Mouse (Mus musculus) brain, adult 2 months (tissue): ENCODE data around the gene Gpr176.

Experiments
- DNase-seq: peaks from one replicate; pipeline ENCODE4 v3.0.0; 2011; ENCODE audit warnings: low read depth, low spot score

Gene Gpr176

DNA sequence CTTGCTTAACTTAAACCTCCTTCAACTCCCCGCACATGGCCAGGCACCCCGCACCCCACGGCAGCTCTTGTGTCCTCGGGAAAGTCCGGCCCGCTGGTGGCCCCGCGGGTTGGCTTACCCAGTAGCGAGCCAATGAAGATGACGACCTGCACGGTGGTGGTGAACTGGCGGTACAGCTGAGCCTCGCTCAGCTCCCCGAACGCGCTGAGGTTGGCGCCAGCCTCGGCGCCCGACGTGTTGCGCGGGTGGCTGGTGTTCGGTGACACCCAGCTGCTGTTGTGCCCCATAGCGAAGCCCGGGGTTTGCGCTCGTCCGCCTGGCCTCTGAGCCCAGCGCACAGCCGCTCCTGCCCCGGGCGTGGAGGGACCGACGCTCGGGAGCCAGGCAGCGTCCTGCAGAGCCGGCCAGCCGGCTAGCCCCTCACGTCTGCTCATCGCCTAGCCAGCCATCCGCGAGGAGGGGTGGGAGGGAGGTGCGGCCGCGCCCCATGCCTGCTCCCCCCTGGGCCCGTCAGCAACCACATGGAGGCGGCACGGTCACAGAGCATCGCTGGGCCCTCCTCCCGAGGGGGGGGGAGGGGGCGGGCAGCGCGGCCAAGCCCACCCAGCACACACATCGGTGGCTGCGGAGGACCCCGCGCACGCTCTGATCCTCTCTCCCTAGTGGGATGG is at the start of gene Gpr176:
Gpr176 (minus strand) TSS at position 519 of the 671 bp plus-strand sequence.
- DNase-seq: peak; percentile 72

DNA sequence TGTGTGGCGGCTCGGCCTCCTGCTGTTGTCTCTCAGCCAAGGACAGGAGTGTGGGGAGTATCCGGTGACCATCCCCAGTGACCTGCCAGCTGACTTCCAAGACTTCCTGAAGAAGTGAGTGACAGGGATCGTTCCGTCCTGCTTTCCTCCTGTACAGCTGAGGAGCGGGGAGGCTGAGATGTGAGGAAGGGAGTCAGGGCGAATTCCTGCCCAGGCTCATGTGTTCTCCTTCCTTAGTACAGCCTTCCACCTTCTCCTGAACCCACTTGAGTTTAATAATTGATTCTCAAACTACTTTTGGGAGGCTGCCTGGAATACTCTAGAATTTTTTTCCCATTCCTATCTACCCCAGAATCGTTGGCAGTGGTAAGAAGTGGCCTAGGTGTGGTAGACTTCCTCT is 49.2 kb upstream of the Gpr176 start:
- DNase-seq: no peak

DNA sequence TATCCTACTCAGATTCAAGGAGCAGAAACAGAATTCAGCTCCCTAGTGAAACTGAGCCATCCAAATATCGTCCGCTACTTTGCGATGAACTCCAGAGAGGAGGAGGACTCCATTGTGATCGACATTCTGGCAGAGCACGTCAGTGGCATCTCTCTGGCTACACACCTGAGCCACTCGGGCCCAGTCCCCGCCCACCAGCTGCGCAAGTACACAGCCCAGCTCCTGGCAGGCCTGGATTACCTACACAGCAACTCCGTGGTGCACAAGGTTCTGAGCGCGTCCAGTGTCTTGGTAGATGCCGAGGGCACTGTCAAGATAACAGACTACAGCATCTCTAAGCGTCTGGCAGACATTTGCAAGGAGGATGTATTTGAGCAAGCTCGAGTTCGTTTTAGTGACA is 48.7 kb upstream of the Gpr176 start:
- no peak for DNase-seq

DNA sequence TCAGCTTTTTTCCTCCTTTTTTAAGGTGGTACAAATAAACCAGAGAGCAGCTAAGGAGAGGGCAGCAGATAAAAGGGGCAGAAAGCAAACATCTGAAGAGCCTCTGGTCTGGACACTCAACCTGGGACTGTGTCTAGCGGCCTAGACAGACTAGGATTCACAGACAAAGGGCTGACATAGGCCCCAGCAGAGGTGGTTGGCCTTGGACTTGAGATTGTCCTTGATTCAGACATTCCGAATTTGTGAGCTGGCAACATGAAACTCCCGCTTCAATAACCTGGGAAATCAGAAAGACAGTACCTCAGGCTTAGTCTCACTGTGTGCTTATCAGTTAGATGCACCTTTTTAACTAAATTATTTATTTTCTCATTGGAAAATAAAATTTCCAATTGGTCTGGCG is 44.9 kb upstream of the Gpr176 start:
- no peak for DNase-seq

DNA sequence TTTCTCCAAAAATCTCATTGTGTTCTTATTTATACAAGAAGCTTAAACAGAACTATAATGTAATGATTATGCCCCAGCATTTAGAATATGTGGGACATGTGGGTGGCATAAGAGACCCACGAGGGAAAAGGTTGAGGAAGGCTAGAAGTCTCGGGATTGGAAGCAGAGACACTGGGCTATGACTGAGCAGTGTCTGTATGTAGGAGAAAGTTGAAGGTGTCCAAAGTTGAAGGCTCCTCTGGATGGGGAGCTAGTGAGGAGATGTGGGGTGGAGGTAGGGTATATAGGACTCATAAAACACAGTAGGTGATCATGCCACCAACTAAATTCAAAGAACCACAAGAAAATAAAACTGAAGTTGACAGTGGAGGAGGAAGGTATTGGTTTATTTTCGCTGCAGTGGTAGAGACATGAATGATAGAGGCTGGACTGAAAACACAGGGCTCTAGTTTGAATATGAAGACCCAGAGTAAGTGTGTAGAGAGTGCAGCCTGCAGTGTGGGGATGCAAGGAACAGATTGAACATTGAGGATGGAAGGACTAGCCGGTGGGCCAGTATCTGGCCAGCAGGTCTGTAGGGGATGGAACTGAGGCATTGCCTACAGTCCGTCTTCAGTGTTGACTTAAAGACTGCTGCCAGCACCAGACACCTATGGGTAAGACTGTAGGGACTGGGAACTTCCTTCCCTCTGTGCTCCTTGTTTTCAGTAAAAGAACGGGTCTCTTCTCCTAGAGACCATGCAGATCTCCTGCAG is 42.6 kb upstream of the Gpr176 start:
- no peak for DNase-seq

DNA sequence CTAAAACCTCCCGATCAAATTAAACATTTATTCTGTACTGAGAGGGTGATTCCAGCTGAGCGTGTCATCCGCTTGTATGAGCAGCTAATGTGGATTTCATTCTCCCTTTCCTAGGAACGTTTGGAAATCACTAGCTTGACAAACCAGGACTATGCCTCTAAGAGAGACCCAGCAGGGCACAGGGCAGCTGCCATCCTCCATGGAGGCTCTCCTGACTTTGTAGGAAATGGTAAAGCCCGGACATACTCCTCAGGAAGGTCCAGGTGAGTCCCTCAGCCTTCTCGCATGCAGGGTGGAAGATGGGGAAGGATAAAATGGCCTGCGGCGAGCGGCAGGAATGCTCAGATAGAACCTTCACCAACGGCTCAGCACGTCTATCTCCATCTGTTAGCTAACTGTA is 39.6 kb upstream of the Gpr176 start:
- no peak for DNase-seq

DNA sequence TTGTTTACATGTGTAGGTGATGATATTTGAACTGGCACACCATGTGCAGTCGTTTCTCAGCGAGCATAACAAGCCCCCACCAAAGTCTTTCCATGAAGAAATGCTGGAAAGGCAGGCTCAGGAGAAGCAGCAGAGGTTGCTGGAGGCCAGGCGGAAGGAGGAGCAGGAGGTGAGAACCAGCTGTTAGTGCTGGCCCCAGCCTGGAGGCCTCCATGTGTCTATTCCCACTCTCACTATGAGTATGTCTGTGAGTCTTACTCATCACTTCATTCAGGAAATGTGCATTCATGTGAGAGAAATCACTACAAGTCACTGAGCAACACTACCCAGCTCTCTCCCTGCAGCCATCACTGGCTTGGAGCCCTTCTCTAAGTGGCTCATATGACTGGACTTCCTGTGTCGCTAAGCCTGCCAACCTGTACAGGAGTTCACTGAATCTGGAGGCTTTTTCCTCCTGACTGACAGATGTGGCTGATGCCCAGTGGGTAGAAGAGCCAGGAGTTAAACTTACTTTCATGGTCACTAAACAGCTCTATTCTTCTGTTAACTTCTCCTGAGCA is 35.2 kb upstream of the Gpr176 start:
- DNase-seq: no peak

DNA sequence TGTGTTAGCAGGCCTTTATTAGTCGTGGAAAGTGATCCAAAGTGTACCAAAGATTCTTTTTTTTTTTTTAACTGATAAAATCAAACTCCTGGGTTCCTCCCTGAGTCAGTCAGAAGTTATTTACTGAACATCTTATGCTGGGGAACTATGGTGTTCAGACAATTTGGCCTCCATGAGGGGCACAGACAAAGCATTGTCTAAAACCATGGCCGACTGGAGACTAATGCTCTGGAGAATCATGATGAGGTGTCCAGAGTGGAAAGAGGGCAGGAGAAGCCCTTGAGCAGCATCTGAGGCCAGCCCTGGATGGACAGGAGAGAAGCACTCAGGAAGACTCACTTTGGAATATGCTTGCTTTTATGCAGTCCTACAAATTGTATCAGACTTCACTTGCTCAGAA is 33.6 kb upstream of the Gpr176 start:
- DNase-seq: no peak

DNA sequence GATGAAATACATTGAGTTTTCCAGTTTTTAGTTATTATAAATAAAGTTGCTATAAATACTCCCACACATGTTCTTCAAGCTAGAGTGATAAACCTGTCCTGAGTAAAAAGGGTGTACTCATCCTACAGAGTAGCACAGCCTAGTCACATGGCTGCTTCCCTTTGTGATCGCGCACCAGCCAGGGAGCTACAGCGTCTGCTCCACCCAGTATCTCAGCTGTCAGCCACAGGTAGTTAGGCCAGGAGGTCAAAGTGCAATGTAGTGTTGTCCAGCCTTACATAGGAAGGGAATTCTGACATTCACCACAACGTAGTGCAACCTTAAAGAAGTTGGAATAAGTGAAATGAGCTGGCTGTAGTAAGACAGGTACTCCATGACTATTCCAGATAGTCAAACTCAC is 32.3 kb upstream of the Gpr176 start:
- DNase-seq: no peak

DNA sequence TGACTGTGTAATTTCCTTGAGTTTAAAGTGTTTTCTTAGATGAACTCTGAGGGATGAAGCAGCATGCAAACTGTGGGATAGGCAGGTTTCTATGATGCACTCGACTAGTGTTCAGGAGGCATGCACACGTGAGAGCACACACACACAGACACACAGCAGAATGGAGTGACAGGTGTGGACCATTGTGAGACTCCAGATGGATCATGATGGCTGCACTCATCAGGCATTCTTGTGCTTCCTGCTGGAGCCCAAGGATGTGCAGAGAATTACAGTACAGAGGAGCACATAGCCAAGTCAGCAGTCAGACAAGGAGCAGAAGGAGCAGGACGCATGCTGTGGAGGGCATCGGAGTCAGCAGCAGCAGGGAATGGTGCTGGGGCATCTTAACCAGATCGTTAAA is 31.1 kb upstream of the Gpr176 start:
- DNase-seq: peak; percentile 36

DNA sequence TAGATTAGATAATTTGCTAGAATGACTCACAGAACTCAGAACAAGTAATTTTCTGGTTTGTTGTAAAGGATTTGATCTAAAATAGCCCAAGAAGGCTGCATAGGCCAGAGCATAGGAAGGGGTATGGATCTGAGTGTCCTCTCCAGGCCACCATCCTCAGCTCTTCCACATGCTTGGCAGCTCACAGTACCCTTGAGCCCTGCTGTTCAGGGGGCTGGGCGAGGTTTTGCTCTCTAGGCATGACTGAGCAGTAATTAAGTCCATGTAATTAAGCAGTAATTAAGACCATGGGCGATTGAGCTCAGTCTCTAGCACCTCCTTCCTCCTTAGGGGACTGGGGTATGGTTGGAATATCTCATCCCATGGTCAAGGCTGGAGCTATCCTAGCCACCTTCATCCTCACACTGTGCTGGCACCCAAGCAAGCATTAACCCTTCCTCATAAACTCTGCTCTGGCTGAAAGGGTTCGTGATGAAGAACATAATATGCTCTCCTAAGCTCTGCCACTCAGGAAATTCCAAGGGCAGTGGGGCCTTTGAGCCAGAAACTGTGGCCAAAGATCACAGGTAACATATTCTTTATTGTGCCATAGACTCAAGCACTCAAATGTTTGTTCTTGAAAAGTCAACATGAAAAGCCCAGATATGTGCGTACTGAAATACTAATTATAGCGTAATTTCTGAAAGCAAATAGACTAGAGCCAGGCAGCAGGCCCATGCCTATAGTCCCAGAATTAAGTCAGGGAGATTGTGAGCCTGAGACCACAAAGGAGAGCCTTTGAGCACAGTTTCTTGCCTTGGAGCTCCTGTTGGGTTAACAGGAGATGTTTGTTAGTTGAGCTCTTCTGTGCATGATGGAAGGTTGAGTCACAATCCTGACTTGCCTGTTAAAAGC is 28.9 kb upstream of the Gpr176 start:
- DNase-seq: peak; percentile 7

DNA sequence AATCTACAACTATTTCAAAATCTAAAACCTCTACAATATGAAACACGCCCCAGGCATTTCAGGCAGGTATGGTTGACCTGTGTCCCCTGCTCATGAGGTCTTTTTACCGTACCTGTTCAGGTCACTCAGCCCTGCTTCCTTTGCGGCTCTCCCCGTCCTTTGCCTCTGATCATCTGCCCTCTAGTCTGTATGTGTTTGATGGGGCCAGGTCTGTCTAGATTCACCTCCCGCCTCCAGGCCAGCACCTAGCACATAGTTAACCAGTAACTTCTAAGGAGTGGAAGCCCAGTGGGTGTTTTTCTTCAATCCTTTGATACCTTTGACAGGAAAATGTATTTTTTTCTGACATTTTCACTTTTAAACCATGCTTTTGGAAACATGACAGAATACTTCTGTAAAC is 26.5 kb upstream of the Gpr176 start:
- DNase-seq: no peak

DNA sequence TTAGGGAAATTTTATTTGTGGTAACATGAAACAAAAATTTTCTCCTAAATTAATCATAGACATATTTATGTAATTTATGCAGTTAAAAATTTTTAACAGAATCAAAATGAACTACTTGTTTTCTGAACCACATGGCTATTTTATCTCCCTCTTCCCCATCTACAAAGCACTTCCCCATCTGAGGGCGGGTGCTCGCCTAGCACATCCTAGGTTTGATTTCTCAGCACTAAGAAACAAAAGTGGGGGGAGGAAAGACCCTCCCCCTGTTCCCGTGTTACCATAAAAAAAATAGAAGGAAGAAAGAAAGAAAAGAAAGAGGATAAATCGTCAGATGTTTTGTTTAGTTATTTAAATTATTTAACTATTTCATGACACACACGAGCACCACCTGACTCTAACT is 18.0 kb upstream of the Gpr176 start:
- DNase-seq: no peak

DNA sequence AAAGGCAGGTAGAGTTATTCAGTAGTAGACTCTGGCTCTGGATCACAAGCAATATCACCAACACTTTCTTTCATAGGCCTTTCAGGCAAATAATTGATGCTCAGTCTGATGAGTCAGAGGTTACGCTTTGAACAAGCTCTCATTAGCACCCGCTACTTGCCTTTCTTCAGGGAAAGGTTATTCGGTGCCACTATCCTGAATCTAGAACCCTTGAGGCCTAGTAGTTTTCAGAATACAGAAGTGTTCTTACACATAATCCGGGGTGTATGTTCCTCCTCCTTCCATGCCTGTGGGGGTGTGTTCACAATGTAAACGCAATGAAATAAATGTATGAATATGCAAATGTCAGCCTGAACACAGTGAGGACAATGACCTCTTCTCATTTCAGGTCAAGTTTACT is 16.9 kb upstream of the Gpr176 start:
- DNase-seq: peak; percentile 22

DNA sequence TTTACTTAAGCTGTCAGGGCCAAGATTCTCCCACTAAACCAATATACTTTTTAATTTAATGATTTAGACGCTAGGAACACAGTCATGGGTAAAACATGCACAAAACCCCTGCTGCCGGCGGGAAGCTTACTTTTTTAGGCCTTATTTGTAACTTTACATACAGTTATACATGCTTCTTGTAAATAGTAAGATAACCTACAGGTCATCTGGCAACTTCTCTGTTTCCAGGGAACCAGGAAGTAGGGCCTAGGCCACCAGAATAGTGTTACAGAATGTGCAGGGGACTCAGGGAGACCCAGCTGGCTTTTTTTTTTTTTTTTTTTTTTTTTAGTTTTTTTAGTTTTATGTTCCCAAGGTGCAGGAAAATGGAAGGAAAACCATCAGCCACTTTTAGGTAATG is 16.4 kb upstream of the Gpr176 start:
- no peak for DNase-seq

DNA sequence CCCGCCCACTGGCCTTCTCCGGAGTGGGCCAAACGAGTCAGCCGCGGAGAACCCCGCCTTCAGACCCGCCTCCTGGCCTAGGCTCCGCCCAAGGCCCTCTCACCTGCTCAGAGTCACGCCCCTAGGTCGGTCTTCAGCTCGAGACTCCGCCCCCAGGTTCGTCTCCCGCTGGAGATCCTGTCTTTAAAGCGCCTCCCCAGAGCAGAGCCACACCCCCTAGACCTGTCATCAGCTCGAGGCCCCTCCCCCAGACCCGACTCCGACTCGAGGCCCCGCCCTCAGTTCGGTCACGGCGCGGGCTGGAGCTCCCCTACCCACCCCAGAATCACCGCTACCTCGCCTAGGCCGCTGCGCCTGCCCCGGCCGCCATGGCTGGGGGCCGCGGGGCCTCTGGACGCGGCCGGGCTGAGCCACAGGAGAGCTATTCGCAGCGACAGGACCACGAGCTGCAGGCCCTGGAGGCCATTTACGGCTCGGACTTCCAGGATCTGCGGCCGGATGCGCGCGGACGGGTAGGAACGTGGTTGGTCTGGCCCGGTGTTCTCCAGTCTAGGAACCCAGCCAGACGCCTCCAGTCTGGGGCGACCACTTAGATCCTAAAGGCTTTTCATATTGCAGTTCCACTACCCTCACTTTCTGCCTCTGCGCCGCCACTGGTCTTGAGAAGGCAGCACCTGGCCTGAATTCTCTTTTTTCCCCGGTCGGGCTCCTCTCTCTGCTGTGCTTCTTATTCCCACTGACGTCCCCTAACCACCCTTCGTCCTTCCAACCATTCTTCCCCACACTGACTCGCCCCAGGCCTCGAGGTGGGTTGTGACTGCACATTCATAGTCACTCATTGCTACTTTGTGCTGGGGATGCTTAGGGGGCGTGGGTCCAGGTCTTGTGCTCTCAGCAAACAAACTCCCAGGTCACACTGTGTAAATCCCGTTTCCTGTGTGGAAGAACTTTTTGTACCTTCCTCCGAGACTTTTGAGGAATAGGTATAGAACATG is 15.4 kb upstream of the Gpr176 start, which contains the start of gene Eif2ak4:
Eif2ak4 (plus strand) TSS at position 278 of the 995 bp plus-strand sequence.
- peak; percentile 100 for DNase-seq

DNA sequence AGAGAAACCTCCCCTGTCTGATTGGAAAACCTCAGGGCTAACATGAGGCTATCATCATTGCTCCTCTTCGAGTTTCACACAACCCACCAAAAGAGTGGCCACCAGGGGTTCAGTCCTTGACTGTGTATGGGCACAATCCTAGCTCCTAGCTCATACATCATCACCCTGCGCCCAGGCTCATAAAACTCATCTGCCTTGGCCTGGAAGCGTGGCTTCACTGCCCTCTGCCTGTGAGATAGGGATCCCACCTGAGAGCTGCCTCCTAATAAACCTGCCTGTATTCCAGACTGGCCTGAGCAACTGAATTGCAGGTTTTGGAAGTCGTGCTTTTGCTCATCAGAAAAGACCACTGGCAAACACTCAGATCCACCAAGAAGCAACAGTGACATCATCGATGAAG is 10.2 kb upstream of the Gpr176 start:
- no peak for DNase-seq

DNA sequence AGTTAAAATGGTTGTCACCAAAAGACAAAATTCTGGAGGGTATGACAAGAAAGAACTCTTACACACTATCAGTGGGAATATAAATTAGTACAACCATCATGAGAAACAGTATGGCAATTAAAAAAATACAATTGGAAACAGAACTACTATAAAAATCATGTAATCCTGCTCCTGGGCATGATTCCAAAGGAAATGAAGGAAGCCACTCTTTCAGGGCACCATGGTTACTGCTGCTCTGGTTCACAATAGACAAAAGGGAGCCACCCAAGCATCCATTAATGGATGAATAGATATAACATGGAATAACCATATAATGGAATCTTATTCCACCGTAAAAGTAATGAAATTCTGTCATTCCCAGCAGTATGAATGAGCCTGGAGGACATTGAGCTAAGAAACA is 6.5 kb upstream of the Gpr176 start:
- no peak for DNase-seq

DNA sequence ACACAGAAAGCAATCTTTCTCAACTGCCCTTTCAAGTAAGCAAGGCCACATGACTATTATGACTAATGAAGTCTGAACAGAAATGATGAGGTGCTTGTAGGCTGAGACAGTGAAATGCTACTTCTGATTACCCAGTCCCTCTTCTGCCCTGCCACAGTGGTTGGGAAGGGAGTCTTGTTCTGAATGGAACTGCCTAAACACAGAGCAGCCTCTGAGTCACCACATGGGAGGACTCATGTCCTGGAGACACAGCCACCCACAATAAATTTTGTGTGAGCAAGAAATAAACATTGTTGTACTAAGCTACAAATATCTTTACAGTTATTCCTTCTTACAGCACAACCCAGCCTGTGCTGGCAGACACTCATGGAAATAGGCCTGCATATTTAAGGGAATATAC is 2.7 kb upstream of the Gpr176 start:
- DNase-seq: peak; percentile 82

DNA sequence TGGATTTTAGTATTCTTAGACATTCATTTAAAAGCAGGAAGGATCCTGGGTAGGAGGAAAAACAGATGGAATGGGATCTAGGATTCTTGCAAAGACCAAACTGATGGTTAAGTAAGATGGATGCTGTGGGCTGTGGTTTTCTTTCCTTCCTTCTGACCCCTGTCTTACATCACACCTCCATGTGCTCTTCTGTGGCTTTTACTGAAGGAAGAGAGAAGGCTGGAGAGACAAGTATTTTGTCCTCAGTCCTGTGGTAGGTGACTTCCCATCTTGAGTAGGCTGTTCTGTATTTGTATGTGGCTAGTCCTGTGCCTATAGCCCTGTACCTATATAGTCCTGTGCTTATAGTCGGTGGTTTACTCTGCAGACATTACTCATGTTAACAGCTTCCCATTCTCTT is 2.3 kb upstream of the Gpr176 start:
- DNase-seq: peak; percentile 37
